In the genomic region with DNA sequence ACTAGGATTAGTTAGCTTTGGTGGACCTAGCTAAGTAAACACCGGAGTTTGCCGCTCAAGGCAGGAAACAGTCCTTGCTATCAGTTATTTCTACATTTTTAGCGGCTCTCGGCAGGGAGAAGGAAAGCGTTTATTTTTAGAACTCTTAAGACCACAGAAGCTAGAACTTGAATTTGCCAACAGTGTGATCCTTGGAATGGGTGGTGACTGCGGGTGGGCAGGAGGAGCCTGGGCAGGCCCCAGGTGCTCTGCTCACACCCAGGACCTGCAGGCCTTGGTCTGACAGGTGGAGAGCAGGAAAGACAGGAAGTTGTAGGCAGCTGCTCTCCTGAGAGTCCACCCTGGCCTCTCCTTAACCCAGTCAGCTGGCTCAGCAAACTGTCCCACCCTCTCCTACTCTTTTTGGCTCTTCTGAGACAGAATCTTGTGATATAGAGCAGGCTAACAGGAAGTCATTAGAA, we compare ENCODE assay signal across 9 mouse cellular contexts.
DNase-seq lines count a peak whose midpoint lies in the region; ATAC-seq and TF ChIP-seq lines count a peak whose summit lies in the region.
"Had no signal": no experiment of that assay in that cellular context is flagged by ENCODE, and none has a peak within 500 bp of the region (broad histone marks: within the 10 kb centered on the region; RNA-seq: fewer than 3 reads in every experiment).

No protein-coding gene starts in this region.

- intact Hi-C loops in heart, adult 2 months (cut with DNase I), result loop anchor here (2.0 kb wide), 1 partner anchor 34 kb away; no protein-coding TSS in a partner anchor
- intact Hi-C loops in heart, postnatal 25 days (cut with DNase I), result no loop called here

- H3K36me3 ChIP-seq in heart, adult 2 months (ENCODE audit: control insufficient read depth, insufficient read depth, low read length), result peaks cover 22% of the 10 kb centered on the region
- H3K36me3 ChIP-seq in embryonic facial prominence, embryonic 14.5 days (ENCODE audit: control insufficient read depth, insufficient read depth, low read length), result peaks cover 4% of the 10 kb centered on the region; the same call in 1 of the 2 replicates
- peaks cover 12% of the 10 kb centered on the region; the same call in 1 of the 2 replicates for H3K36me3 ChIP-seq in intestine, postnatal 0 days (ENCODE audit: control insufficient read depth, insufficient read depth)
- no peaks in the 10 kb centered on the region for H3K36me3 ChIP-seq in forebrain, postnatal 0 days (ENCODE audit: insufficient read depth)

- H3K9me3 ChIP-seq in embryonic facial prominence, embryonic 14.5 days (ENCODE audit: control insufficient read depth, low read length), result no peaks in the 10 kb centered on the region
- no peaks in the 10 kb centered on the region for H3K9me3 ChIP-seq in intestine, postnatal 0 days (ENCODE audit: control insufficient read depth)
- no peaks in the 10 kb centered on the region for H3K9me3 ChIP-seq in forebrain, postnatal 0 days (ENCODE audit: low read length)
- H3K9me3 ChIP-seq: hindbrain, embryonic 12.5 days had no signal

- peak; percentile 56 to 57 for DNase-seq in heart, adult 2 months
- DNase-seq in heart, postnatal 25 days (ENCODE audit: low spot score), result no peak
- peak; percentile 32 for DNase-seq in embryonic facial prominence, embryonic 14.5 days (ENCODE audit: low spot score)
- DNase-seq in c-Kit-positive CD71-positive TER-119-positive erythroid progenitor cells, embryonic 14.5 days (ENCODE audit: low spot score), result no peak
- no peak for DNase-seq in cerebellum, postnatal 14 days
- DNase-seq in forebrain, postnatal 0 days, result no peak

- TF ChIP-seq EP300 in heart, adult 2 months (IDR thresholded peaks at IDR 0.05; ENCODE audit: insufficient read depth, low read depth, low read length), result no peak

- ATAC-seq in embryonic facial prominence, embryonic 14.5 days (ENCODE audit: low read depth), result no peak
- peak; percentile 56; the same call in 1 of the 2 replicates for ATAC-seq in intestine, postnatal 0 days
- ATAC-seq in megakaryocyte, adult 5-6 weeks (ENCODE audit: poor library complexity, severe bottlenecking), result peak; percentile 16
- ATAC-seq in forebrain, postnatal 0 days, result no peak

- H3K4me1 ChIP-seq in heart, adult 2 months (ENCODE audit: control insufficient read depth, insufficient read depth, low read length), result peaks cover 14% of the 10 kb centered on the region
- 0 out of 2 replicates have a peak, but pooled peaks cover 6% of the 10 kb centered on the region for H3K4me1 ChIP-seq in embryonic facial prominence, embryonic 14.5 days (ENCODE audit: control insufficient read depth, insufficient read depth, low read length)
- H3K4me1 ChIP-seq in intestine, postnatal 0 days (replicated peaks; ENCODE audit: control insufficient read depth, insufficient read depth, low read length), result peaks cover 5% of the 10 kb centered on the region
- no peaks in the 10 kb centered on the region; the same call in 1 of the 2 replicates for H3K4me1 ChIP-seq in forebrain, postnatal 0 days (ENCODE audit: insufficient read depth)
- H3K4me1 ChIP-seq: hindbrain, embryonic 12.5 days had no signal

- WGBS in heart, adult 2 months, result 1% methylated on average over 6 of the region's 6 CpGs
- whole genome bisulfite sequencing in embryonic facial prominence, embryonic 14.5 days, result 65% methylated on average over 6 of the region's 6 CpGs
- WGBS in intestine, postnatal 0 days, result 7% methylated on average over 6 of the region's 6 CpGs
- 82% methylated on average over 6 of the region's 6 CpGs for WGBS in forebrain, postnatal 0 days

- peak overlapping the region; percentile 68 for H3K9ac ChIP-seq in heart, adult 2 months (ENCODE audit: low read depth, low read length)
- no peak overlapping the region for H3K9ac ChIP-seq in embryonic facial prominence, embryonic 14.5 days (ENCODE audit: low read depth, low read length)
- H3K9ac ChIP-seq in intestine, postnatal 0 days (ENCODE audit: low read depth, low read length), result 0 out of 2 replicates have a peak overlapping the region, but pooled peaks have one; percentile 5
- no peak overlapping the region for H3K9ac ChIP-seq in forebrain, postnatal 0 days
- H3K9ac ChIP-seq: hindbrain, embryonic 12.5 days had no signal

- H3K4me2 ChIP-seq in embryonic facial prominence, embryonic 14.5 days (ENCODE audit: low read depth, low read length), result no peak overlapping the region
- H3K4me2 ChIP-seq in intestine, postnatal 0 days (replicated peaks; ENCODE audit: low read depth), result peak overlapping the region; percentile 39
- H3K4me2 ChIP-seq in forebrain, postnatal 0 days (ENCODE audit: low read depth), result no peak overlapping the region
- H3K4me2 ChIP-seq: hindbrain, embryonic 12.5 days had no signal

- TF ChIP-seq CTCF in heart, adult 2 months (IDR thresholded peaks at IDR 0.05), result no peak
- TF ChIP-seq CTCF in intestine, postnatal 0 days (IDR thresholded peaks at IDR 0.05; ENCODE audit: low read depth), result no peak
- TF ChIP-seq CTCF in forebrain, postnatal 0 days (IDR thresholded peaks at IDR 0.05; ENCODE audit: low read depth), result no peak

- H3K4me3 ChIP-seq in heart, adult 2 months, result no peak overlapping the region
- H3K4me3 ChIP-seq in embryonic facial prominence, embryonic 14.5 days (ENCODE audit: low read depth, low read length), result no peak overlapping the region
- no peak overlapping the region for H3K4me3 ChIP-seq in intestine, postnatal 0 days (ENCODE audit: low read depth, low read length)
- no peak overlapping the region for H3K4me3 ChIP-seq in forebrain, postnatal 0 days (ENCODE audit: low read depth, low read length)
- H3K4me3 ChIP-seq: hindbrain, embryonic 12.5 days had no signal

- H3K27ac ChIP-seq in heart, adult 2 months, result peak overlapping the region; percentile 83
- H3K27ac ChIP-seq in embryonic facial prominence, embryonic 14.5 days (replicated peaks; ENCODE audit: low read depth, low read length), result no peak overlapping the region; the same call in 1 of the 2 replicates
- H3K27ac ChIP-seq in intestine, postnatal 0 days (ENCODE audit: low read depth, low read length), result peak overlapping the region; percentile 22; the same call in 1 of the 2 replicates
- no peak overlapping the region for H3K27ac ChIP-seq in forebrain, postnatal 0 days (ENCODE audit: low read depth, low read length)
- H3K27ac ChIP-seq: hindbrain, embryonic 12.5 days had no signal

- no peaks in the 10 kb centered on the region; the same call in 1 of the 2 replicates for H3K79me2 ChIP-seq in heart, adult 2 months (replicated peaks; ENCODE audit: control insufficient read depth, insufficient read depth, low read length)

- H3K27me3 ChIP-seq in heart, adult 2 months (ENCODE audit: control insufficient read depth, insufficient read depth, low read length), result no peaks in the 10 kb centered on the region
- H3K27me3 ChIP-seq in embryonic facial prominence, embryonic 14.5 days (replicated peaks; ENCODE audit: control insufficient read depth, insufficient read depth, low read length), result no peaks in the 10 kb centered on the region
- H3K27me3 ChIP-seq in intestine, postnatal 0 days (replicated peaks; ENCODE audit: control insufficient read depth, insufficient read depth, low read length), result no peaks in the 10 kb centered on the region
- H3K27me3 ChIP-seq in forebrain, postnatal 0 days (ENCODE audit: insufficient read depth, low read length), result no peaks in the 10 kb centered on the region
- H3K27me3 ChIP-seq: hindbrain, embryonic 12.5 days had no signal

- TF ChIP-seq POLR2A in heart, adult 2 months (IDR thresholded peaks at IDR 0.05; ENCODE audit: insufficient read depth, low read depth, low read length), result no peak

Comparison
In these comparisons a context has a peak if more than half of its experiments do, and no peak if none do; other contexts are left out.
1. DNase-seq: peak in heart, adult 2 months (2 of 2) and embryonic facial prominence, embryonic 14.5 days (single experiment); none in heart, postnatal 25 days (single experiment), c-Kit-positive CD71-positive TER-119-positive erythroid progenitor cells, embryonic 14.5 days (single experiment), cerebellum, postnatal 14 days (0 of 2) and forebrain, postnatal 0 days (single experiment).
2. H3K27ac ChIP-seq: peak in heart, adult 2 months (single experiment) and intestine, postnatal 0 days (single experiment); none in embryonic facial prominence, embryonic 14.5 days (single experiment) and forebrain, postnatal 0 days (single experiment).
3. H3K9ac ChIP-seq: peak in heart, adult 2 months (single experiment) and intestine, postnatal 0 days (single experiment); none in embryonic facial prominence, embryonic 14.5 days (single experiment) and forebrain, postnatal 0 days (single experiment).
4. ATAC-seq: peak in intestine, postnatal 0 days (single experiment) and megakaryocyte, adult 5-6 weeks (single experiment); none in embryonic facial prominence, embryonic 14.5 days (single experiment) and forebrain, postnatal 0 days (single experiment).